Mouse (Mus musculus): ENCODE measurements around the gene Ckap2l.
A peak's percentile ranks its signal among the peaks of the same experiment; 100 is the strongest.

Ckap2l gene

GRCm38 (mm10) chr2:129296671-129297588 lies at the start of gene Ckap2l:
Ckap2l (minus strand) TSS chr2:129297212.
- DNase-seq, result peak; percentile 96 to 98

- no peak for DNase-seq
Measured at GRCm38 (mm10) chr2:129338138-129338621, 41.2 kb upstream of the Ckap2l start.

- DNase-seq, result no peak
Measured at GRCm38 (mm10) chr2:129333471-129333870, 36.5 kb upstream of the Ckap2l start.

GRCm38 (mm10) chr2:129330540-129330939 lies 33.5 kb upstream of the Ckap2l start:
- no peak for DNase-seq

- DNase-seq, result no peak
Measured at GRCm38 (mm10) chr2:129330024-129330423, 33.0 kb upstream of the Ckap2l start.

- DNase-seq, result no peak
Measured at GRCm38 (mm10) chr2:129328238-129328637, 31.2 kb upstream of the Ckap2l start.

GRCm38 (mm10) chr2:129324216-129324615 lies 27.2 kb upstream of the Ckap2l start:
- DNase-seq, result no peak

- DNase-seq, result no peak
Measured at GRCm38 (mm10) chr2:129322117-129322635, 25.2 kb upstream of the Ckap2l start.

GRCm38 (mm10) chr2:129320033-129320605 lies 23.1 kb upstream of the Ckap2l start:
- no peak for DNase-seq

- no peak for DNase-seq
Measured at GRCm38 (mm10) chr2:129315831-129316230, 18.8 kb upstream of the Ckap2l start.

GRCm38 (mm10) chr2:129314880-129315279 lies 17.9 kb upstream of the Ckap2l start:
- DNase-seq, result no peak

GRCm38 (mm10) chr2:129313934-129314333 lies 16.9 kb upstream of the Ckap2l start:
- no peak for DNase-seq

GRCm38 (mm10) chr2:129309836-129310235 lies 12.8 kb upstream of the Ckap2l start, which contains the start of gene Il1a:
Il1a (minus strand) TSS chr2:129309972.
- DNase-seq, result no peak

- no peak for DNase-seq
Measured at GRCm38 (mm10) chr2:129306020-129306419, 9.0 kb upstream of the Ckap2l start.

GRCm38 (mm10) chr2:129297589-129297982 lies 574 bp upstream of the Ckap2l start:
- peak in 1 of 2 experiments; percentile 44 for DNase-seq

- DNase-seq, result no peak
Measured at GRCm38 (mm10) chr2:129296086-129296485, 926 bp downstream of the Ckap2l start.

GRCm38 (mm10) chr2:129295075-129295474 lies 1.9 kb downstream of the Ckap2l start:
- DNase-seq, result no peak

GRCm38 (mm10) chr2:129273823-129274222 lies 23.2 kb downstream of the Ckap2l start:
- no peak for DNase-seq

- DNase-seq, result no peak
Measured at GRCm38 (mm10) chr2:129270621-129271020, 26.4 kb downstream of the Ckap2l start.

- DNase-seq, result no peak
Measured at GRCm38 (mm10) chr2:129269986-129270385, 27.0 kb downstream of the Ckap2l start.

GRCm38 (mm10) chr2:129269161-129269643 lies 27.8 kb downstream of the Ckap2l start:
- DNase-seq, result no peak

GRCm38 (mm10) chr2:129267738-129268137 lies 29.3 kb downstream of the Ckap2l start:
- no peak for DNase-seq

- no peak for DNase-seq
Measured at GRCm38 (mm10) chr2:129265316-129265715, 31.7 kb downstream of the Ckap2l start.

Data from kidney, postnatal 25 days (tissue).